Mouse (Mus musculus) megakaryocyte, embryonic 14.5 days (primary cell): Measurements from ENCODE around the gene Slc2a6. TPM values are rescaled to one million over a fixed set of nuclear protein-coding genes. Genes with fewer than 3 reads are reported as not detected.
A peak's percentile ranks its signal among the peaks of the same experiment; 100 is the strongest.

ENCODE experiments used
- H3K27me3 ChIP-seq: replicated peaks from 2 replicates; pipeline ENCODE3; 2012; ENCODE audit warnings: inconsistent platforms
- H3K36me3 ChIP-seq: replicated peaks from 2 replicates; pipeline ENCODE3; 2012; ENCODE audit warnings: low read length, inconsistent platforms, mixed read lengths
- H3K4me1 ChIP-seq: 2 replicates; pipeline ENCODE4 v1.6.1; 2012; ENCODE audit warnings: inconsistent platforms
- H3K4me3 ChIP-seq: replicated peaks from 2 replicates; pipeline ENCODE3; 2012; ENCODE audit warnings: moderate library complexity, mild to moderate bottlenecking, inconsistent platforms
- H3K9me3 ChIP-seq: 2 replicates; pipeline ENCODE4 v1.6.1; 2012; ENCODE audit warnings: inconsistent platforms
- FLI1 ChIP-seq: IDR thresholded peaks from 2 replicates; pipeline ENCODE4 v1.6.1; 2012; ENCODE audit warnings: low read length, inconsistent platforms, mixed read lengths
- GATA1 ChIP-seq: IDR thresholded peaks from 3 replicates; pipeline ENCODE4 v1.6.1; 2012; ENCODE audit warnings: mixed read lengths, low read length, inconsistent platforms, borderline replicate concordance
- polyA plus RNA-seq: library from polyadenylated mRNA; stranded (reverse); fragments of >175 nt; gene quantifications from 2 replicates; pipeline ENCODE4 v1.2.3, GENCODE M21; 2012; ENCODE audit warnings: low replicate concordance; ENCODE audit not compliant: insufficient read depth

Gene Slc2a6
- polyA plus RNA-seq, 1 experiment: 7.2 TPM

- peaks cover 13% of the 10 kb centered on the region for H3K27me3 ChIP-seq
- H3K36me3 ChIP-seq: peaks cover 80% of the 10 kb centered on the region
- no peak for TF ChIP-seq FLI1
- TF ChIP-seq GATA1: no peak
- H3K9me3 ChIP-seq: no peaks in the 10 kb centered on the region
- H3K4me3 ChIP-seq: no peak overlapping the region
- peaks cover 26% of the 10 kb centered on the region for H3K4me1 ChIP-seq
Measured at GRCm38 (mm10) chr2:27021103-27021502, 6.7 kb downstream of the Slc2a6 start.

GRCm38 (mm10) chr2:27019530-27019929 lies 8.3 kb downstream of the Slc2a6 start:
- Histone ChIP-seq H3K27me3 (peaks cover 5% of the 10 kb centered on the region), H3K9me3 (no peaks in the 10 kb centered on the region), H3K36me3 (peaks cover 92% of the 10 kb centered on the region), H3K4me1 (peaks cover 10% of the 10 kb centered on the region; the same call in 1 of the 2 replicates), H3K4me3 (no peak overlapping the region)
- TF ChIP-seq FLI1 (no peak), GATA1 (no peak)

GRCm38 (mm10) chr2:27017802-27018201 lies 10.0 kb downstream of the Slc2a6 start:
- peaks cover 94% of the 10 kb centered on the region for H3K36me3 ChIP-seq
- peaks cover 4% of the 10 kb centered on the region; the same call in 1 of the 2 replicates for H3K4me1 ChIP-seq
- no peaks in the 10 kb centered on the region for H3K9me3 ChIP-seq
- H3K27me3 ChIP-seq: no peaks in the 10 kb centered on the region
- no peak for TF ChIP-seq FLI1
- no peak for TF ChIP-seq GATA1
- no peak overlapping the region for H3K4me3 ChIP-seq

GRCm38 (mm10) chr2:27009714-27010244 lies 18.0 kb downstream of the Slc2a6 start, which contains the start of gene Cacfd1:
Gene Cacfd1, plus strand, starts transcription at chr2:27009926.
- peaks cover 26% of the 10 kb centered on the region for H3K36me3 ChIP-seq
- peaks cover 16% of the 10 kb centered on the region for H3K27me3 ChIP-seq
- peaks cover 41% of the 10 kb centered on the region for H3K4me1 ChIP-seq
- H3K4me3 ChIP-seq: peak within 1 kb of the TSS; percentile 98
- no peaks in the 10 kb centered on the region for H3K9me3 ChIP-seq
- TF ChIP-seq FLI1: no peak
- no peak for TF ChIP-seq GATA1

GRCm38 (mm10) chr2:27007701-27008100 lies 20.1 kb downstream of the Slc2a6 start:
- Histone ChIP-seq H3K9me3 (no peaks in the 10 kb centered on the region), H3K4me1 (peaks cover 41% of the 10 kb centered on the region), H3K36me3 (peaks cover 9% of the 10 kb centered on the region), H3K27me3 (peaks cover 21% of the 10 kb centered on the region), H3K4me3 (no peak overlapping the region)
- no peak for TF ChIP-seq FLI1
- TF ChIP-seq GATA1: no peak

GRCm38 (mm10) chr2:27006255-27006654 lies 21.5 kb downstream of the Slc2a6 start:
- Histone ChIP-seq H3K4me3 (no peak overlapping the region), H3K9me3 (no peaks in the 10 kb centered on the region), H3K36me3 (no peaks in the 10 kb centered on the region), H3K27me3 (peaks cover 21% of the 10 kb centered on the region), H3K4me1 (peaks cover 31% of the 10 kb centered on the region)
- no peak for TF ChIP-seq GATA1
- TF ChIP-seq FLI1: no peak

GRCm38 (mm10) chr2:26997993-26998392 lies 29.8 kb downstream of the Slc2a6 start:
- peaks cover 15% of the 10 kb centered on the region for H3K27me3 ChIP-seq
- no peaks in the 10 kb centered on the region for H3K36me3 ChIP-seq
- TF ChIP-seq GATA1 (no peak), FLI1 (no peak)
- H3K4me3 ChIP-seq: no peak overlapping the region
- H3K9me3 ChIP-seq: no peaks in the 10 kb centered on the region
- H3K4me1 ChIP-seq: no peaks in the 10 kb centered on the region; the same call in 1 of the 2 replicates

- TF ChIP-seq GATA1 (no peak), FLI1 (no peak)
- Histone ChIP-seq H3K9me3 (no peaks in the 10 kb centered on the region), H3K27me3 (peaks cover 18% of the 10 kb centered on the region), H3K36me3 (no peaks in the 10 kb centered on the region), H3K4me1 (no peaks in the 10 kb centered on the region; the same call in 1 of the 2 replicates), H3K4me3 (no peak overlapping the region)
Measured at GRCm38 (mm10) chr2:26997498-26997897, 30.3 kb downstream of the Slc2a6 start.

- Histone ChIP-seq H3K9me3 (peaks cover 5% of the 10 kb centered on the region; the same call in 1 of the 2 replicates), H3K27me3 (peaks cover 41% of the 10 kb centered on the region), H3K4me3 (no peak overlapping the region), H3K4me1 (no peaks in the 10 kb centered on the region; the same call in 1 of the 2 replicates), H3K36me3 (no peaks in the 10 kb centered on the region)
- TF ChIP-seq GATA1: no peak
- no peak for TF ChIP-seq FLI1
Measured at GRCm38 (mm10) chr2:26993936-26994335, 33.9 kb downstream of the Slc2a6 start.

GRCm38 (mm10) chr2:26984640-26985039 lies 43.2 kb downstream of the Slc2a6 start:
- peaks cover 3% of the 10 kb centered on the region for H3K4me1 ChIP-seq
- H3K9me3 ChIP-seq: no peaks in the 10 kb centered on the region
- no peaks in the 10 kb centered on the region for H3K36me3 ChIP-seq
- H3K27me3 ChIP-seq: peaks cover 72% of the 10 kb centered on the region
- no peak for TF ChIP-seq FLI1
- TF ChIP-seq GATA1: no peak
- no peak overlapping the region for H3K4me3 ChIP-seq

GRCm38 (mm10) chr2:26984179-26984578 lies 43.6 kb downstream of the Slc2a6 start:
- H3K4me3 ChIP-seq: no peak overlapping the region
- H3K36me3 ChIP-seq: no peaks in the 10 kb centered on the region
- no peaks in the 10 kb centered on the region for H3K9me3 ChIP-seq
- TF ChIP-seq GATA1 (no peak), FLI1 (no peak)
- H3K4me1 ChIP-seq: peaks cover 3% of the 10 kb centered on the region
- peaks cover 70% of the 10 kb centered on the region for H3K27me3 ChIP-seq
